Mouse (Mus musculus): ENCODE results near the gene Zfp575.
"Not testable (repeated sequence)": the region's sequence is repeated elsewhere in the genome, so short reads cannot be mapped to it uniquely, and the experiment has no call there.

Gene Zfp575

GRCm38 (mm10) chr7:24587330-24588105 lies at the start of gene Zfp575, which contains the start of gene Ethe1:
Gene Zfp575 (minus strand): TSS chr7:24587641.
Gene Ethe1 (plus strand): TSS chr7:24587543.
- DNase-seq (ENCODE audit: low spot score) = peak; percentile 27

GRCm38 (mm10) chr7:24637046-24637445 lies 49.6 kb upstream of the Zfp575 start:
- DNase-seq (ENCODE audit: low spot score) = no peak

GRCm38 (mm10) chr7:24636264-24636663 lies 48.8 kb upstream of the Zfp575 start, which contains the start of gene Lypd3:
Gene Lypd3 (plus strand): TSS chr7:24636550.
- DNase-seq (ENCODE audit: low spot score) = no peak

- DNase-seq (ENCODE audit: low spot score) = no peak
These were observed 42.9 kb upstream of the Zfp575 start for GRCm38 (mm10) chr7:24630116-24630880.

GRCm38 (mm10) chr7:24629672-24630071 lies 42.2 kb upstream of the Zfp575 start:
- DNase-seq (ENCODE audit: low spot score) = no peak

GRCm38 (mm10) chr7:24628685-24629610 lies 41.5 kb upstream of the Zfp575 start:
- DNase-seq (ENCODE audit: low spot score) = peak; percentile 61

GRCm38 (mm10) chr7:24622967-24623366 lies 35.5 kb upstream of the Zfp575 start:
- no peak for DNase-seq (ENCODE audit: low spot score)

GRCm38 (mm10) chr7:24621193-24621592 lies 33.8 kb upstream of the Zfp575 start:
- DNase-seq (ENCODE audit: low spot score) = no peak

GRCm38 (mm10) chr7:24619671-24620397 lies 32.4 kb upstream of the Zfp575 start:
- no peak for DNase-seq (ENCODE audit: low spot score)

- not testable (repeated sequence) for DNase-seq (ENCODE audit: low spot score)
These were observed 30.9 kb upstream of the Zfp575 start for GRCm38 (mm10) chr7:24618374-24618773.

- no peak for DNase-seq (ENCODE audit: low spot score)
These were observed 30.3 kb upstream of the Zfp575 start for GRCm38 (mm10) chr7:24617763-24618162.

GRCm38 (mm10) chr7:24614816-24615215 lies 27.4 kb upstream of the Zfp575 start:
- DNase-seq (ENCODE audit: low spot score) = no peak

GRCm38 (mm10) chr7:24612308-24612910 lies 25.0 kb upstream of the Zfp575 start:
- DNase-seq (ENCODE audit: low spot score) = no peak

GRCm38 (mm10) chr7:24611709-24612108 lies 24.3 kb upstream of the Zfp575 start:
- DNase-seq (ENCODE audit: low spot score) = no peak

- peak; percentile 71 for DNase-seq (ENCODE audit: low spot score)
These were observed 23.5 kb upstream of the Zfp575 start for GRCm38 (mm10) chr7:24610879-24611494.

GRCm38 (mm10) chr7:24610144-24610878 lies 22.9 kb upstream of the Zfp575 start, which contains the start of gene Phldb3:
Gene Phldb3 (plus strand): TSS chr7:24610763.
- DNase-seq (ENCODE audit: low spot score) = no peak

GRCm38 (mm10) chr7:24608561-24608960 lies 21.1 kb upstream of the Zfp575 start:
- DNase-seq (ENCODE audit: low spot score) = no peak

- no peak for DNase-seq (ENCODE audit: low spot score)
These were observed 20.6 kb upstream of the Zfp575 start for GRCm38 (mm10) chr7:24608017-24608416.

GRCm38 (mm10) chr7:24606046-24606445 lies 18.6 kb upstream of the Zfp575 start:
- no peak for DNase-seq (ENCODE audit: low spot score)

- no peak for DNase-seq (ENCODE audit: low spot score)
These were observed 18.1 kb upstream of the Zfp575 start for GRCm38 (mm10) chr7:24605561-24605960.
